Mouse (Mus musculus): ENCODE measurements around the gene Prss38. TPM values are rescaled to one million over a fixed set of nuclear protein-coding genes. Genes with fewer than 3 reads are reported as not detected.

Gene Prss38
- total RNA-seq, 1 experiment: 1.5 TPM

DNA sequence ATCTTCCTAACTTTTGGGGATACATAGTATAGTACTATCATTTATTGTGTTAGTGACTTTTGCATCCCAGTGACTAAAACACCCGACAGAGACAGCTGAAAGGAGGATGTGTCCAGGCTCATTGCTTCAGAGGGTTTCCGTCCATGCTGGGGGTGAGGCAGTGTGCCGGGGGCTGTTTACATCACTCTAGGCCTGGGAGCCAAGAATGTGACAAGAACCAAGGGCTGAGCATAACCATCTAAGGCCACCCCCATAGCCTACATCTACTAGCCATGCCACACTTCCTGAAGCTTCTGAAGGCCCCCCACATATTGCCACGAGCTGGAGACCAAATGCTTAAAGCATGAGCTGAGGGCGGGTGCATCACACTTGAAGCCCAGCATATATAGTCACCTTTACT is 50.7 kb downstream of the Prss38 start:
- in situ Hi-C loops (cut with MboI; ENCODE audit: low sequenced_read_pairs in 2 of 2, unreplicated experiment in 2 of 2): no loop called here
- DNase-seq (ENCODE audit: low read depth, low spot score): no peak
- TF ChIP-seq MAFK (IDR thresholded peaks at IDR 0.05; ENCODE audit: insufficient read depth, low read depth, low read length): no peak
- TF ChIP-seq ZC3H11A (IDR thresholded peaks at IDR 0.05; ENCODE audit: borderline replicate concordance, low read depth, low read length): no peak
- TF ChIP-seq ZNF384 (IDR thresholded peaks at IDR 0.05; ENCODE audit: low read depth, low read length): no peak
- TF ChIP-seq CHD2 (IDR thresholded peaks at IDR 0.05; ENCODE audit: low read depth, low read length): no peak
- TF ChIP-seq HCFC1 (IDR thresholded peaks at IDR 0.05; ENCODE audit: borderline replicate concordance, insufficient read depth, low read length): no peak

DNA sequence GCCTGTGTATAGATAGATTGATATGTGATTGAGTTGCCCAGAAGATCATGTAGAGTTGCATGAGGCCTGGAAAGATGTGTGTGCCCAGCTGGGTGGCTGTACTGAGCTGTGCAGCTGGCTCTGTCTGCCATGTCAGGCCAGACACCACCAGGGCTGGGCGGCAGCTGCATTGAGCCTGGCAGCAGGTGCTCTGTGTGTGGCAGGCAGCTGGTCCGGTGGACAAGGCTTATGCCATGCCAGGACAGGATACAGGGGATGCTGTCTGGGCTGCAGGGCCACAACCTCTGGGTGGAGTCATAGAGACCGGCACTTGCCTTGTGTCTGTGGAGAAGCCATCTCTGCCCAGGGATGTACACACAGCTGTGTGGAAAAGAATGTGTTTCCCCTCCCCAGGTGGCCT is 52.5 kb downstream of the Prss38 start:
- H3K9me3 ChIP-seq (ENCODE audit: control insufficient read depth, insufficient read depth, low read depth, low read length): no peaks in the 10 kb centered on the region
- H3K9ac ChIP-seq (ENCODE audit: insufficient read depth, low read depth, low read length, poor library complexity, severe bottlenecking): no peak overlapping the region
- no peaks in the 10 kb centered on the region for H3K4me1 ChIP-seq (ENCODE audit: control insufficient read depth in 2 of 2, insufficient read depth in 2 of 2, low read length in 2 of 2, poor library complexity in 1 of 2)
- no peak for DNase-seq (ENCODE audit: low read depth, low spot score)
- no peak overlapping the region for H3K4me3 ChIP-seq (ENCODE audit: insufficient read depth in 1 of 2, low read depth in 1 of 2, low read length in 2 of 2, poor library complexity in 1 of 2, severe bottlenecking in 1 of 2)
- H3K36me3 ChIP-seq (ENCODE audit: control insufficient read depth, insufficient read depth, low read length, poor library complexity, severe bottlenecking): no peaks in the 10 kb centered on the region
- no peak for TF ChIP-seq CHD2 (IDR thresholded peaks at IDR 0.05; ENCODE audit: low read depth, low read length)
- in situ Hi-C loops (cut with MboI; ENCODE audit: low sequenced_read_pairs in 2 of 2, unreplicated experiment in 2 of 2): no loop called here
- no peak overlapping the region for H3K27ac ChIP-seq (ENCODE audit: insufficient read depth, low read depth, low read length, poor library complexity, severe bottlenecking)

More for the DNA sequence above, 50.7 kb downstream of the Prss38 start:
- no peaks in the 10 kb centered on the region for H3K36me3 ChIP-seq (ENCODE audit: control insufficient read depth, insufficient read depth, low read length, poor library complexity, severe bottlenecking)
- no peak overlapping the region for H3K9ac ChIP-seq (ENCODE audit: insufficient read depth, low read depth, low read length, poor library complexity, severe bottlenecking)
- H3K4me3 ChIP-seq (ENCODE audit: insufficient read depth in 1 of 2, low read depth in 1 of 2, low read length in 2 of 2, poor library complexity in 1 of 2, severe bottlenecking in 1 of 2): no peak overlapping the region
- H3K9me3 ChIP-seq (ENCODE audit: control insufficient read depth, insufficient read depth, low read depth, low read length): no peaks in the 10 kb centered on the region
- H3K27ac ChIP-seq (ENCODE audit: insufficient read depth, low read depth, low read length, poor library complexity, severe bottlenecking): no peak overlapping the region
- H3K4me1 ChIP-seq (ENCODE audit: control insufficient read depth in 2 of 2, insufficient read depth in 2 of 2, low read length in 2 of 2, poor library complexity in 1 of 2): no peaks in the 10 kb centered on the region

Other genes starting within 250 kb of the Prss38 start
- gene Obscn, start 239.3 kb downstream of the Prss38 start, total RNA-seq (2012; rRNA removed): 0.36 and 0.58 TPM in 2 replicates
- gene Iba57, start 211.9 kb downstream of the Prss38 start, total RNA-seq (2012; rRNA removed): 3.2 and 4.7 TPM in 2 replicates
- 0.26 TPM in 1 of 2 replicates, not detected in the other for gene Gjc2, start 192.4 kb downstream of the Prss38 start, total RNA-seq (2012; rRNA removed)
- 188 and 238 TPM in 2 replicates for gene Guk1, start 183.4 kb downstream of the Prss38 start, total RNA-seq (2012; rRNA removed)
- gene Mrpl55, start 173.2 kb downstream of the Prss38 start, total RNA-seq (2012; rRNA removed): 66.4 TPM in 2 replicates
- 14.4 and 15.5 TPM in 2 replicates for gene 2310033P09Rik, start 167.3 kb downstream of the Prss38 start, total RNA-seq (2012; rRNA removed)
- gene Arf1, start 147.4 kb downstream of the Prss38 start, total RNA-seq (2012; rRNA removed): 277 and 347 TPM in 2 replicates
- gene Wnt3a, start 84.9 kb downstream of the Prss38 start, total RNA-seq (2012; rRNA removed): 0.85 and 1.8 TPM in 2 replicates
- 3.0 and 5.8 TPM in 2 replicates for gene Wnt9a, start 68.7 kb downstream of the Prss38 start, total RNA-seq (2012; rRNA removed)
- 14.1 and 14.7 TPM in 2 replicates for gene Jmjd4, start 74.4 kb upstream of the Prss38 start, total RNA-seq (2012; rRNA removed)
- 44.3 and 60.5 TPM in 2 replicates for gene Snap47, start 75.5 kb upstream of the Prss38 start, total RNA-seq (2012; rRNA removed)
- gene Zfp867, start 96.8 kb upstream of the Prss38 start, total RNA-seq (2012; rRNA removed): 4.8 and 5.9 TPM in 2 replicates
- 22.5 and 22.6 TPM in 2 replicates for gene Zkscan17, start 151.1 kb upstream of the Prss38 start, total RNA-seq (2012; rRNA removed)
- 0.09 and 0.21 TPM in 2 replicates for gene Nlrp3, start 165.9 kb upstream of the Prss38 start, total RNA-seq (2012; rRNA removed)
- not detected in 2 replicates for gene Olfr222, start 200.6 kb upstream of the Prss38 start, total RNA-seq (2012; rRNA removed)
- not detected in 2 replicates for gene Olfr223, start 217.6 kb upstream of the Prss38 start, total RNA-seq (2012; rRNA removed)